Mouse (Mus musculus) B cell, adult 2 months (primary cell): ENCODE measurements around the gene Tex13b.
"Not testable (repeated sequence)": the region's sequence is repeated elsewhere in the genome, so short reads cannot be mapped to it uniquely, and the experiment has no call there.

Source experiments
- DNase-seq, 2 experiments: peaks; one replicate each; pipeline ENCODE4 v3.0.0; 2022

The Tex13b gene

DNA sequence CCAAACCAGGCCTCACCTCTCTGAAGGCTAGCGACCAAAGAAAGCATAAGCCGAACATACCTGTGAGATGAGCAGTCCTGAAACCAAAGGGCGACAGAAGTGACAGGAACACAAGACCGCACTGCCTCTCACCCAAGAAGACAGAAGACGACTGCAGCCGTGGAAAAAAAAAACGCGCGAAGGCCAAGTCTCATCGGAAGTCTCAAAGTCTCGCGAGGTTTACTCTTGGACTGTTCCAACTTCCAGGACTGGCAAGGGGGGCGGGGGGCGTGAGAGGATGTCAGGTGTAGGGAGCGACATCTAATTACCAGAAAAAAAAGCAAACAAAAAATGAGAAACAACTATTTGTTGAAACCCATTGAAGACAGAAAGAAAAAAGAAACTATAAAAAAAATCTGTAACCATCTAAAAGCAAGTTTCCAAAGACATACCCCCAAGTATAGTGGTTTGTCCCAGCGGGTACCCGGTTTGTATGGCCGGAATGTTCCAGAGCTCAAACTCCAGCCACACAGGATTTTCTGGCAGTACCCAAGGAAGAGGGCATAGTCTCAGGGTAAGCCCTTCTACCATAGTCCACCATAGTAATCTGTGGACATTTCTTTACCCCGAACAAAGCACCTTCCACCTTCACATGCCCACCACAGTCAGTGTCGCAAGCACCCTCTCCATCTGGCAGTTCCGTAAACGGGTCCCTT is at the start of gene Tex13b:
Gene Tex13b (minus strand): TSS at position 122 of the 695 bp plus-strand sequence.
- DNase-seq: no peak

DNA sequence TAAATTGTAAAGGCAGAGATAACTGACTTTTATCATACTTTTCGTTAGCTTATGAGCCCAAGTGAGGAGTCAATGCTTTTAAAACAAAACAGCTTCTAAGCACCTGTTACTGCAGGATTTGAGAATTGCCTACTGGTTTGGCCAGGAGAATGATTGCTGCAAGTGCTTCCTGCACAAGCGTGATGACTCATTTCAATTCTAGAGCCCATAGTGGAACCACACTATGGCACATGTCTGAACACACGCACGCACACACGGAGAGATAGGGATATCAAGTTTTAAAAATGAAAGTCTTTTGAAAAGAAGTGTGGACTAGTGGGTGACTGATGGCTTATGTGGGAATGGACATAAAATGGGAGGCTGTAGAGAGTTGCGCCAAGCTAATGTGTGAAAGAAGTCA is 49.5 kb upstream of the Tex13b start:
- no peak for DNase-seq

DNA sequence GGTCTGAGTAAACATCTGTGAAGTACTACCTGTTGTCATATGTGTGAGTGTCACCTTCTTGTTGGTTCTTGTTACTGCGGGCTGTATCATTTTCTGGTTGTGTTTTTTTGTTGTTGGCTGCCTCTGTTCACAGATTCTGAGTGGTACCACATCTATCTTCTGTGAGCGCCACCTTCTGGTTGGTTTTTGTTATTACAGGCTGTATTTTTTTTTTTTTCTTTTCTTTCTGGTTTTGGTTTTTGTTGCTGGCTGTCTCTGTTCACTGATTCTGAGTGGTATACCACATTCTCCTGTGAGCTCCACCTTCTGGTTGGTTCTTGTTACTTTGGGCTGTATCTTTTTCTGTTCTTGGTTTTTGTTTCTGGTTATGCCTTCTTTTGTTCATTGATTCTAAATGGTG is 44.2 kb upstream of the Tex13b start:
- no peak for DNase-seq

DNA sequence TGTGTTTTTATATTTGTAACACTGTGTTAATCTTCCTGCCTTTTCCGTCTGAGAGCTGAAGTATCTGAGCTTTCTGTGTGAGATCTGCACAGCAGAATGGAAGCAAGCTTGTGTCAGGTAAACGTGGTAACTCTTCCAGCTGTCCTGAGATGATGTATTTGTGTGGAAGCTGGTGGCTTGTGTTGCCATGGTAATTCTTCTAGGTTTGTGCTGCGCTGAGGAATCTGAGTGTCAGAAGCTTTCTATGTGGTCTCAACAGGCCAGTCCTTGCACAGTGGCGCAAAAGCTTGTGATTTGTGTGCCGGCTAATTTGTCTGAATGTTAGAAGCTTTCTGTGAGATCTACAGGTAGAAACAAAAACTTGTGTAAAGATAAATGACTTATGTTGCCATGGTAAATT is 43.8 kb upstream of the Tex13b start:
- DNase-seq: not testable (repeated sequence)

DNA sequence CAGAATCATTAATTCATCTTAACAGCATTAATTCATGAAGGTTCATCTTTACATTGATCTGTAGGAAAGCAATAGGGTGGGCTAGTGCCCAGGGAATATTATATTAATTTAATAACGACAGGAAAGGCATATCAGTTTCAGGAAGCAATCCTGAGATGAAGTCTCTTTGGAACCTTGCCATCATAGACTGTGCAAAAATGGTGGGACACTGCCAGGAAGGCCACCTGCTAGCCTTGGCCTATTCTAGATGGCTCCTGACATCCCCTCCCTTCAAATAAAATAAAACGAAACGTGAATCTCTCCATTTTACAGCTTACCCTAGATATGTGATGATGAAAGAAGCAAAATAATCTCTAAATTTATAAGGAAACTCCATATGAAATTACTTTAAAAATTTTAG is 41.3 kb upstream of the Tex13b start:
- DNase-seq: no peak

DNA sequence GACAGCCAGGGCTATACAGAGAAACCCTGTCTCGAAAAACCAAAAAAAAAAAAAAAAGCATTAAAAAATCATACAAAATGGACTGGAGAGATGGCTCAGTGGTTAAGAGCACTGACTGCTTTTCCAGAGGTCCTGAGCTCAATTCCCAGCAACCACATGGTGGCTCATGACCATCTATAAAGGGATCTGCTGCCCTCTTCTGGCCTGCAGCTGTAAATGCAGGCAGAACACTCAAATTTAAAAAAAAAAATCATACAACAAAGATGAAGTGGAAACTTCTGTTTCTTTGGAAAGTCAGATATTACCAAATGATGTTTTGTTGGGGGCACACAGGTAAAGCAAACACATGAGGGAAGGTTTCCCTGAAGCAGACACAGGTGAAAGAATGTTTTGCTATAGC is 32.2 kb upstream of the Tex13b start:
- DNase-seq: peak; percentile 4 to 21

DNA sequence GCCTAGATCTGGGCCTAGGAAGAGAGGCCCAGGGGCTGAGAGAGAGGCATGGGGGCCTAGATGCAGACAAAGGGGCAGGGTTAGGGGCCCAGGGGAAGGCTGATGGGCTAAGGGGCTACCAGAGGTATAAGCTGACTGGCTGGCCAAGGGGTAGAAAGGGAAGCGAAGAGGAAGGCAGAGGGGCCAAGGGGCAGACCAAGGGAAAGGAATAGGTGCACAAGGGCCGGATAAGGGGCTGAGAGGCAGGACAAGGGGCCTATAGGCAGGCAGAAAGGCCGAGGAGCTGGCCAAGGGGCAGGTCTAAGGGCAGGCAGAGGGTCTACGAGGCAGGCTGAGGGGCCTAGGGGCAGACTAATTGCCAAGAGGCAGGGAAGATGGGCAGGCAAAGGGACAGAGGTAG is 26.7 kb upstream of the Tex13b start:
- no peak for DNase-seq

DNA sequence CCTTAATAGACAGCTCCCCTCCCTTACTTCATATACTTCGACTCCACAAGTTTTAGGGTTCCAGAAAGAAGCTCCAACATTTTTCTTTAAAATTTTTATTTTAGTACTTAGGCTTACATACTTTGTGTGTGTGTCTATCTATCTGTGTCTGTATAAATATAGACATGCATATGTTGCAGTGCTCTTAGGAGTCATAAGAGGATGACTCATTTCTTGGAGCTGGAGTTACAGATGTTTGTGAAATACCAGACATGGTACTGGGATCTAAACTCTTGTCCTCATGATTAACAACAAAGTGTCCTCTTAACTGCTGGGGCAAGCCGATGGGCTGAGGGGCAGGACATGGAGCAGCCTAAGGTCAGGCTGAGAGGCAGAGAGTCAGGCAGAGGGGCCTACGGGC is 24.8 kb upstream of the Tex13b start:
- no peak for DNase-seq

DNA sequence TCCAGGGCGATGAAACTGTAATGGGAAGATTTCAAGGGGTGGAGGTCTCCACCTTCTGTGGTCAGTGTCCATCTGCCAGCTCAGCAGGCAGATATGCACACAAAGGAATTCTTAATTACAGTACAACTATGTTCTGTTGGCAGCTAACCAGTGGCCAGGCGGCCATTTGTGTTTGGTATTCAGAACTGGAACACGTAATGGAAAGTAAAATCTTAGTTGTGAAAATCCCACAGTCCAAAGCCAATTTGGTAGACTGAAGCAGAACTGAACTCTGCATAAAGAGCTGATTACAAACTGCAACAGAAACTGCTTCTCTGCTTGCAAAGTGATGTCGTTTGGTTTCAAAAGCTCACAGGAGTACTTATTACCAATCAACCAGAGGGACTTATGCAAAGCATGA is 18.5 kb upstream of the Tex13b start:
- DNase-seq: no peak

DNA sequence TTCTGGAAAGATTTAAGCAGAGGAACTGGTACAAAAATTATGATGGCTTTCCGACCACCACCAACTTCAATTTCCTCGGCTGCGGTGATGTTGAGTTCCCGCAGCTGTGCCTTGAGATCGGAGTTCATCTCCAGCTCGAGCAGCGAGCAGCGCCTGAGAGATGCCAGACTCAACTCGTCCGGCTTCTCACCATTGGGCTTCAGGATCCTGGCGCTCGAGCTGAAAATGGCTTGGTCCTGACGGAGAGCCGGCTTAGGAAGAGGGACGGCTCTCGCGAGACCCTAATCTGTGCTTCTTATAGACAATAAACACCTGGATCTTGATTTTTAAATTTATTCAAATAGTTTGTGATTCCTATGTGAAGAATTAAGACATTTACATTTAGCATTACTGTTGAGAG is 9.1 kb upstream of the Tex13b start:
- DNase-seq: no peak

DNA sequence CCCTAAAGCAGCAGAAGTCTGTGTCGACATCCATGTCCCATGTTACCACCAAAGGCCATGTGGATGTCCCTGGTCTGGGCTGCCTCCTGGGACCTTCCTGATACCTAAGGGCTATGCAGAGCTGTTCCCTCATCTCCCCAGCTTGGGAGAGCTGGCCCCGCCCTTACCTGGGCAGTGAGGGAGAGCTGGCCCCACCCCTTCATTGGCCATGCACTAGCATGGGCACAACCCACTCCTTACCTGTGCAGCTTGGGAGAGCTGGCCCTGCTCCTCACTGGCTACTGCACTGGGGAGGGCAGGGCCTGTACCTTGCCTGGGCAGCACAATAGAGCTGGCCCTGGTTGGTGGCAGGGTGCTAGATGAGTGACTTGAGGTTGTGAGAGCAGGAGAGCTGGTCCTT is 7.9 kb downstream of the Tex13b start:
- no peak for DNase-seq

DNA sequence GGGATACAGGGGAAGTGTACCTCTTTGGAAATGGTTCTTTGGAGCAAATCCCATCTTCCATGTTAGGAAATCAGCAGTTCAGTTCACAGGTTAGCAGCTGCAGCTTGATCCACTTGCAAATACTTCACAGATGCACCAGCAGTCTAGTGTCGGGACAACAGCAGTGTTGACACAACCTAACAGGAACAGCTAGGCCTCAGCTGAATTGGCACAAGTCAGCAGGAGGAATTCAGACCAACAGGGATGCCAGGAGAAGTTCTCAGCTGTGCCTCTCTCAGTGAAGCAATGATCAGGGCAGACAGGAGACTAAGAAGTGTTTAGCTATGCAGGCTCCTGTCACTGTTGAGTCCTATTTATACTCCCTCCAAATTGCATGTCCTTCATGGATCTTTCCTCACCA is 43.4 kb downstream of the Tex13b start:
- no peak for DNase-seq
